In the genomic region with DNA sequence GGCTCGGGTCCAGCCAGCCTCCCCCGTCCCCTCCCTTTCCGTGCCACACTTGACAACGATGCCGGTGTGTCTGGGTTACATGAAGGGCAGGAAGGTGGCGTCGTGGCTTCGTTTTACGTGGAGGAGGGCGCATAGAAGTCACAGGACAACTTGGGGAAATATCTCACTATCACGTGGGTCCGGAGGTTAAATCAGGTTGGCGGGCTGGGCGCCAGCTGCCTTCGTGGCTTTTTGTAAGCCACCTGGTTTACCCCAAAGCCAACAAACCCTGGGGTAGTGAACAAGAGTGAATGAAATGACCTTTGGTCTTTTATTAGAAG, we compare ENCODE assay signal across 8 mouse cellular contexts. TPM values are rescaled to one million over a fixed set of nuclear protein-coding genes. Genes with fewer than 3 reads are reported as not detected.
DNase-seq lines count a peak whose midpoint lies in the region; ATAC-seq lines count a peak whose summit lies in the region.

No protein-coding gene starts in this region.

- H3K36me3 ChIP-seq in embryonic facial prominence, embryonic 14.5 days (ENCODE audit: control insufficient read depth, insufficient read depth, low read length), result peaks cover 13% of the 10 kb centered on the region; the same call in 1 of the 2 replicates
- H3K36me3 ChIP-seq in heart, embryonic 15.5 days, result no peaks in the 10 kb centered on the region
- no peaks in the 10 kb centered on the region; the same call in 1 of the 2 replicates for H3K36me3 ChIP-seq in stomach, embryonic 15.5 days

- no peaks in the 10 kb centered on the region for H3K27me3 ChIP-seq in embryonic facial prominence, embryonic 14.5 days (replicated peaks; ENCODE audit: control insufficient read depth, insufficient read depth, low read length)
- H3K27me3 ChIP-seq in heart, embryonic 15.5 days, result no peaks in the 10 kb centered on the region
- no peaks in the 10 kb centered on the region for H3K27me3 ChIP-seq in stomach, embryonic 15.5 days (replicated peaks)

- peak overlapping the region; percentile 98 for H3K4me2 ChIP-seq in embryonic facial prominence, embryonic 14.5 days (ENCODE audit: low read depth, low read length)
- peak overlapping the region; percentile 97 for H3K4me2 ChIP-seq in heart, embryonic 15.5 days
- H3K4me2 ChIP-seq in stomach, embryonic 15.5 days, result peak overlapping the region; percentile 99

- peak overlapping the region; percentile 6 for H3K27ac ChIP-seq in embryonic facial prominence, embryonic 14.5 days (replicated peaks; ENCODE audit: low read depth, low read length)
- H3K27ac ChIP-seq in heart, embryonic 15.5 days, result peak overlapping the region; percentile 91
- H3K27ac ChIP-seq in stomach, embryonic 15.5 days, result peak overlapping the region; percentile 82

- under 1% methylated on average over 14 of the region's 15 CpGs for WGBS in embryonic facial prominence, embryonic 14.5 days
- under 1% methylated on average over 15 of the region's 15 CpGs for WGBS in heart, embryonic 15.5 days
- under 1% methylated on average over 15 of the region's 15 CpGs for WGBS in stomach, embryonic 15.5 days

- H3K4me3 ChIP-seq in embryonic facial prominence, embryonic 14.5 days (ENCODE audit: low read depth, low read length), result peak overlapping the region; percentile 79
- peak overlapping the region; percentile 72 for H3K4me3 ChIP-seq in heart, embryonic 15.5 days
- peak overlapping the region; percentile 65 for H3K4me3 ChIP-seq in stomach, embryonic 15.5 days (replicated peaks)

- H3K9ac ChIP-seq in embryonic facial prominence, embryonic 14.5 days (ENCODE audit: low read depth, low read length), result peak overlapping the region; percentile 57
- peak overlapping the region; percentile 76 for H3K9ac ChIP-seq in heart, embryonic 15.5 days
- H3K9ac ChIP-seq in stomach, embryonic 15.5 days, result peak overlapping the region; percentile 43; the same call in 1 of the 2 replicates

- peaks cover 13% of the 10 kb centered on the region for H3K4me1 ChIP-seq in embryonic facial prominence, embryonic 14.5 days (ENCODE audit: control insufficient read depth, insufficient read depth, low read length)
- peaks cover 48% of the 10 kb centered on the region for H3K4me1 ChIP-seq in heart, embryonic 15.5 days (replicated peaks)
- peaks cover 33% of the 10 kb centered on the region for H3K4me1 ChIP-seq in stomach, embryonic 15.5 days

- DNase-seq in adrenal gland, adult 2 months, result peak; percentile 73
- no peak for DNase-seq in adrenal gland, adult 18-20 months (ENCODE audit: low spot score in 2 of 2)
- DNase-seq in embryonic facial prominence, embryonic 14.5 days (ENCODE audit: low spot score), result peak; percentile 56
- DNase-seq in kidney, postnatal 14 days, result peak; percentile 69
- peak; percentile 48 for DNase-seq in mesoderm, embryonic 11.5 days (ENCODE audit: low read depth, low spot score)

- H3K9me3 ChIP-seq in embryonic facial prominence, embryonic 14.5 days (ENCODE audit: control insufficient read depth, low read length), result no peaks in the 10 kb centered on the region
- H3K9me3 ChIP-seq in heart, embryonic 15.5 days (replicated peaks), result no peaks in the 10 kb centered on the region
- no peaks in the 10 kb centered on the region for H3K9me3 ChIP-seq in stomach, embryonic 15.5 days

- peak; percentile 26 for ATAC-seq in activated CD4-positive, CD25-positive, alpha-beta regulatory T cell, adult 4 months
- no peak for ATAC-seq in embryonic facial prominence, embryonic 14.5 days (ENCODE audit: low read depth)
- ATAC-seq in heart, embryonic 15.5 days (replicated peaks; ENCODE audit: insufficient number of reproducible peaks, insufficient read depth, low FRiP score, low read depth), result no peak
- ATAC-seq in stomach, embryonic 15.5 days (ENCODE audit: insufficient read depth, low FRiP score, low read depth), result no peak

RNA-seq across cellular contexts. Expression of gene Ung, which starts 1.3 kb away (rescaled TPM):
- 1 to 10 TPM; 4.7 to 5.7 TPM for total RNA-seq in adrenal gland, adult 2 months (2021)
- 4.3 and 4.9 TPM in 2 replicates for polyA plus RNA-seq in adrenal gland, adult 2 months (2012; rRNA removed)
- total RNA-seq in adrenal gland, adult 18-20 months (2021), result 1 to 10 TPM; 2.8 to 4.1 TPM
- 1 to 10 TPM; 6.5 to 9.0 TPM for polyA plus RNA-seq in activated CD4-positive, CD25-positive, alpha-beta regulatory T cell, adult 4 months (2017; shearing (Covaris generic))
- 20.4 and 22.7 TPM in 2 replicates for polyA plus RNA-seq in embryonic facial prominence, embryonic 14.5 days (2014; fragmentation: Nextera tagmentation; extraction: Ambion mirVana)
- polyA plus RNA-seq in heart, embryonic 15.5 days (2015; fragmentation: Nextera tagmentation; extraction: Ambion mirVana), result 37.3 and 41.9 TPM in 2 replicates
- 42.9 and 46.7 TPM in 2 replicates for polyA plus RNA-seq in stomach, embryonic 15.5 days (2015; fragmentation: Nextera tagmentation; extraction: Ambion mirVana)

RNA-seq across cellular contexts. Expression of gene Alkbh2, which starts 3.5 kb away (rescaled TPM):
- total RNA-seq in adrenal gland, adult 2 months (2021), result 1 to 10 TPM; 6.0 to 9.3 TPM
- polyA plus RNA-seq in adrenal gland, adult 2 months (2012; rRNA removed), result 10.1 and 15.2 TPM in 2 replicates
- 1 to 10 TPM; 6.3 to 8.1 TPM for total RNA-seq in adrenal gland, adult 18-20 months (2021)
- 1 to 10 TPM; 2.8 to 5.1 TPM for polyA plus RNA-seq in activated CD4-positive, CD25-positive, alpha-beta regulatory T cell, adult 4 months (2017; shearing (Covaris generic))
- 8.6 and 10.0 TPM in 2 replicates for polyA plus RNA-seq in embryonic facial prominence, embryonic 14.5 days (2014; fragmentation: Nextera tagmentation; extraction: Ambion mirVana)
- polyA plus RNA-seq in heart, embryonic 15.5 days (2015; fragmentation: Nextera tagmentation; extraction: Ambion mirVana), result 7.8 and 7.9 TPM in 2 replicates
- polyA plus RNA-seq in stomach, embryonic 15.5 days (2015; fragmentation: Nextera tagmentation; extraction: Ambion mirVana), result 9.3 and 13.3 TPM in 2 replicates

RNA-seq across cellular contexts. Expression of gene Acacb, which starts 14.9 kb away (rescaled TPM):
- total RNA-seq in adrenal gland, adult 2 months (2021), result 100 to 1,000 TPM; 119 to 132 TPM
- polyA plus RNA-seq in adrenal gland, adult 2 months (2012; rRNA removed), result 81.3 and 102 TPM in 2 replicates
- 100 to 1,000 TPM; 130 to 232 TPM for total RNA-seq in adrenal gland, adult 18-20 months (2021)
- 1 to 10 TPM in 1 of 2 experiments, under 1 TPM in 1; 0.95 to 3.1 TPM for polyA plus RNA-seq in activated CD4-positive, CD25-positive, alpha-beta regulatory T cell, adult 4 months (2017; shearing (Covaris generic))
- 2.3 and 2.4 TPM in 2 replicates for polyA plus RNA-seq in embryonic facial prominence, embryonic 14.5 days (2014; fragmentation: Nextera tagmentation; extraction: Ambion mirVana)
- polyA plus RNA-seq in heart, embryonic 15.5 days (2015; fragmentation: Nextera tagmentation; extraction: Ambion mirVana), result 11.3 and 12.2 TPM in 2 replicates
- polyA plus RNA-seq in stomach, embryonic 15.5 days (2015; fragmentation: Nextera tagmentation; extraction: Ambion mirVana), result 2.1 and 2.2 TPM in 2 replicates

RNA-seq across cellular contexts. Expression of gene Svop, which starts 40.1 kb away (rescaled TPM):
- 1 to 10 TPM; 1.6 to 4.0 TPM for total RNA-seq in adrenal gland, adult 2 months (2021)
- 1.5 and 1.9 TPM in 2 replicates for polyA plus RNA-seq in adrenal gland, adult 2 months (2012; rRNA removed)
- 1 to 10 TPM; 2.9 TPM for total RNA-seq in adrenal gland, adult 18-20 months (2021)
- polyA plus RNA-seq in activated CD4-positive, CD25-positive, alpha-beta regulatory T cell, adult 4 months (2017; shearing (Covaris generic)), result not detected
- 2.1 and 2.2 TPM in 2 replicates for polyA plus RNA-seq in embryonic facial prominence, embryonic 14.5 days (2014; fragmentation: Nextera tagmentation; extraction: Ambion mirVana)
- 0.53 TPM in 1 of 2 replicates, not detected in the other for polyA plus RNA-seq in heart, embryonic 15.5 days (2015; fragmentation: Nextera tagmentation; extraction: Ambion mirVana)
- 1.9 and 2.6 TPM in 2 replicates for polyA plus RNA-seq in stomach, embryonic 15.5 days (2015; fragmentation: Nextera tagmentation; extraction: Ambion mirVana)

Comparison
In these comparisons a context has a peak if more than half of its experiments do, and no peak if none do; other contexts are left out.
1. DNase-seq: peak in adrenal gland, adult 2 months (single experiment), embryonic facial prominence, embryonic 14.5 days (single experiment), kidney, postnatal 14 days (single experiment) and mesoderm, embryonic 11.5 days (single experiment); none in adrenal gland, adult 18-20 months (0 of 2).
2. H3K27ac ChIP-seq: peak in every context shown above with its lines; median percentile 91 in heart, embryonic 15.5 days; 82 in stomach, embryonic 15.5 days; 6 in embryonic facial prominence, embryonic 14.5 days.
3. Peak in every context shown above with its lines, with median percentiles within 50 percentile points of each other: H3K4me2 ChIP-seq, H3K4me3 ChIP-seq and H3K9ac ChIP-seq.